Mouse (Mus musculus) megakaryocyte, embryonic 14.5 days (primary cell): ENCODE results near the gene Ube2f. TPM values are rescaled to one million over a fixed set of nuclear protein-coding genes. Genes with fewer than 3 reads are reported as not detected.
A peak's percentile ranks its signal among the peaks of the same experiment; 100 is the strongest.

ENCODE experiments used
- H3K27me3 ChIP-seq: replicated peaks from 2 replicates; pipeline ENCODE3; 2012; ENCODE audit warnings: inconsistent platforms
- H3K36me3 ChIP-seq: replicated peaks from 2 replicates; pipeline ENCODE3; 2012; ENCODE audit warnings: low read length, inconsistent platforms, mixed read lengths
- H3K4me1 ChIP-seq: 2 replicates; pipeline ENCODE4 v1.6.1; 2012; ENCODE audit warnings: inconsistent platforms
- H3K4me3 ChIP-seq: replicated peaks from 2 replicates; pipeline ENCODE3; 2012; ENCODE audit warnings: moderate library complexity, mild to moderate bottlenecking, inconsistent platforms
- H3K9me3 ChIP-seq: 2 replicates; pipeline ENCODE4 v1.6.1; 2012; ENCODE audit warnings: inconsistent platforms
- FLI1 ChIP-seq: IDR thresholded peaks from 2 replicates; pipeline ENCODE4 v1.6.1; 2012; ENCODE audit warnings: low read length, inconsistent platforms, mixed read lengths
- GATA1 ChIP-seq: IDR thresholded peaks from 3 replicates; pipeline ENCODE4 v1.6.1; 2012; ENCODE audit warnings: mixed read lengths, low read length, inconsistent platforms, borderline replicate concordance
- polyA plus RNA-seq: library from polyadenylated mRNA; stranded (reverse); fragments of >175 nt; gene quantifications from 2 replicates; pipeline ENCODE4 v1.2.3, GENCODE M21; 2012; ENCODE audit warnings: low replicate concordance; ENCODE audit not compliant: insufficient read depth

Gene Ube2f
- polyA plus RNA-seq, 1 experiment = 13.4 TPM

DNA sequence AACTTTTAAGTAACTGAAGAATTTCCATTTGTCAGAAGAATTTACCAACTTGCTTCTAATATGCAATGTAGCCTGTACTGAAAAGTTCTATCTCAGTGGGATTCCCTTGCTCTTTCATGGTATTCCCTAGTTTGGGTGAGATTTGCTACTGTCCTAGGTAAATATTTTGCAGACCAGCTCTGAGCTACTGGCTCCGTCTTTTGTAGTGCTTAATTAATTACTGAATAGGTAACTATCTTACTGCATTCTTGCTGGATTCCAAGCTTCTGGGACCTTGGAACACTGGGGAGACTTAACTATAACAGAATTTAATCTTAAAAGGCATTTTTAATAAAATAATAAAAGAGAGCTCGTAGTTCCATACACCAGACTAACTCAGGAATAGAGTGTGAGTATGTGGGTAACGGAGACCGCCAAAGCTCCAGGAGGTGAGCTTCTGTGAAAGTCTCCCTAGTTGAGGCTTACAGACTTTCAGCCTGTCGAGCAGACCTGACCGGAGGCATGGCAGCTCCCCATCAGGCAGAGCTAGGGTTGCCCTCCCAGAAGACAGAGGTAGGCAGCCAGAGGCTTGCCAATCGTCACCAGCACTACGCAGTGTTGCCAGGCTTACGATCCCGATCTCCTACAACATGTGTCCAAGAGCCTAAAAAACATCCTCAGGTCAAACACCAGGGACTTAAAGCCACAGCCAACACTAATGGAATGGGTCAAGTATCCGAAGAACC lies 42.2 kb downstream of the Ube2f start:
- Histone ChIP-seq H3K36me3 (peaks cover 75% of the 10 kb centered on the region), H3K9me3 (0 out of 2 replicates have a peak, but pooled peaks cover 6% of the 10 kb centered on the region), H3K4me3 (no peak overlapping the region), H3K27me3 (no peaks in the 10 kb centered on the region), H3K4me1 (peaks cover 22% of the 10 kb centered on the region)
- TF ChIP-seq FLI1 = no peak
- TF ChIP-seq GATA1 = no peak

DNA sequence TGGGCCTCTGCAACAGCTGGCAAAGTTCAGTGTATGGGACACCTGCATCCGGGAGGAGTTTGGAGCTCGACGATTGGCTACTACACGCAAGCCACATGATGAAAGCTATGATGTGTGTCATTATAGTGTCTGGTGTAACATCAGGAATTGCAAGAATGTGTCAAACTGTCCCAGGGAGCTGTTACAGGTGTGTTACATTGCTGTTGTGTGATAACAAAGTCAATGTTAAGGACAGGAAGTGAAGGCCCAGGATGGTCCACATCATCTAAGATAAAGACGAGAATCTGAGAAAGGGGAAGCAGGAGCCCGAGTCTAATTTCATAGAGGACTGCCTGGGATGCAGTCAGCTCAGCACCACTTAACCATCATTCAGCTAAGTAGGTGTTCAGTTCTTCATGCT lies 45.4 kb downstream of the Ube2f start:
- peaks cover 34% of the 10 kb centered on the region for H3K4me1 ChIP-seq
- no peak overlapping the region for H3K4me3 ChIP-seq
- TF ChIP-seq GATA1 = no peak
- TF ChIP-seq FLI1 = no peak
- no peaks in the 10 kb centered on the region for H3K27me3 ChIP-seq
- H3K9me3 ChIP-seq = 0 out of 2 replicates have a peak, but pooled peaks cover 6% of the 10 kb centered on the region
- peaks cover 52% of the 10 kb centered on the region for H3K36me3 ChIP-seq

DNA sequence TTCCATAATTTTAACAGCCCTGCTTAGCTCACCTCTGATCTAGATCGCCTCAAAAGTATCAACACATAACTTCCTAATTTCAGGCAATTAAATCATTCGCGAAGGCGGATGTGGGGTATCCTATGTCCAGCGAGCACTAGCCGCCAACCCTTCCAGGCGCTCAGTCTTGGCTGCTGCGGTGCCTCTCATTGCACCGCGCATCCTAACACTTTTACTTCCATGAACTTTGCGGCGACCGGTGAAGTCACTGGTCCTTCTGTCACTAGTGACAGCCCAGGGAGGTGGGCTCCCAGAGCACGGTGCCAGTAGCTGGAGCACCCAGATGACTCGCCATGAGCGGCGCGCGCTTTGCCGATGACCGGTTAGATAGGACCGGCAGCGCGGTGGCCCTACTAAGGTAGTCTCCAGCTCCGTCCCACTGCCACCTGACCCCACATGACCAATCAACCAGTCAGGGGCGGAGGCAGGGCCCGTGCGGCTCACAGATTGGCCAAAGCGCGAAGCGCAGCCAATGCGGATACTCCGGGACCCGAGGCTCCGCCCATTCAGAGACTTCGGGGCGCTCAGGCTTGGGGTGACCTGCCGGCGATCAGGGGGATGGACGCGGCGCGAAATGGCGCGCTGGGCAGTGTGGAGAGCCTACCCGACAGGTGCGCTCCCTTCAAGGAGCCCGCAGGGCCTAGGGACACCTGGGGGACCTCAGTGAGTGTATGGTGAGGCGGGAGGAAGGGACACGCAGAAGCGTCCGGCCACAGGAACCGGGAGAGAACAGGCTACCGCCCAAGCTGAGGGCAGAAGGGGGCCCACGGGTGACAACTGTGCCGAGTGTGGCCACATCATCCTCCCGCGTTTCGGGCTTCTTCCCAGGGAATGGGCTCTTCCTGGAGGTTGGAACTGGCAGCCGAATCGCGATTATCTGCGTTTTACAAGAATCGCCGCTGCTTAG lies 48.0 kb downstream of the Ube2f start, which contains the start of gene Scly:
TSS of gene Scly (plus strand) at position 540 of the 946 bp plus-strand sequence.
- Histone ChIP-seq H3K27me3 (no peaks in the 10 kb centered on the region), H3K4me1 (peaks cover 55% of the 10 kb centered on the region), H3K9me3 (0 out of 2 replicates have a peak, but pooled peaks cover 6% of the 10 kb centered on the region), H3K4me3 (peak within 1 kb of the TSS; percentile 94), H3K36me3 (peaks cover 52% of the 10 kb centered on the region)
- no peak for TF ChIP-seq GATA1

DNA sequence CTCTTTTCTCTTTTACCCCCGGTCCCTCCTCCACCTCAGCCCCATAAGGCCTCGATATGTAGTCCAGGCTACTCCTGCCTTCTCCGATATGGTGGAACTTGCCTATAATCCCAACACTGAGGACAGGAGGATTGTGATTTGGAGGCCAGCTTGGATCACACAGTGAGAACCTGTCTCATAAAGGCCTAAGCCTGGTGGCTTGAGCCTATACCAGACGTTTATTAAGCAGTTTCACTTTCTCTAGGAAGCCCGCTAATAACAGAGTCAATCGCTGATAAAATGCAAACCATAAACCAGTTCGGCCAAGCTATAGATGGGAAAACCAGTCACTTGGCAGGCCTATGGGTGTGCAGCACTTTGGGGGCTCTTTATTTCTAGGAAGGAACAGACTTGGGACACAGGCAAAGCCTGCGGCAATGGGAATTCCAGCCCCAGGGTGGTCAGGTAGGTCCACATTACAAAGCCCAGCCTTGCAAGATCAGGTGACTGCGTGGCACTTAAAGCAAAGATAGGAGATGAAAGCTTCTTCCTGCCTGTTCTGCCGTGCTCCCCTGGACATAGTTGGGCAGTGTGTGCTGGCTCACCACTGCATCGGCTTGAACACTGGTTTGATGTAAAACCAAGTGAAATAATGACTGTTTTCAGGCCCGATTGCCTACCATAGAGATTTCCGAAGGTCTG lies 49.1 kb downstream of the Ube2f start:
- no peak for TF ChIP-seq FLI1
- TF ChIP-seq GATA1 = no peak
- H3K4me3 ChIP-seq = peak overlapping the region; percentile 94
- 0 out of 2 replicates have a peak, but pooled peaks cover 6% of the 10 kb centered on the region for H3K9me3 ChIP-seq
- H3K4me1 ChIP-seq = peaks cover 63% of the 10 kb centered on the region
- peaks cover 52% of the 10 kb centered on the region for H3K36me3 ChIP-seq
- H3K27me3 ChIP-seq = no peaks in the 10 kb centered on the region

DNA sequence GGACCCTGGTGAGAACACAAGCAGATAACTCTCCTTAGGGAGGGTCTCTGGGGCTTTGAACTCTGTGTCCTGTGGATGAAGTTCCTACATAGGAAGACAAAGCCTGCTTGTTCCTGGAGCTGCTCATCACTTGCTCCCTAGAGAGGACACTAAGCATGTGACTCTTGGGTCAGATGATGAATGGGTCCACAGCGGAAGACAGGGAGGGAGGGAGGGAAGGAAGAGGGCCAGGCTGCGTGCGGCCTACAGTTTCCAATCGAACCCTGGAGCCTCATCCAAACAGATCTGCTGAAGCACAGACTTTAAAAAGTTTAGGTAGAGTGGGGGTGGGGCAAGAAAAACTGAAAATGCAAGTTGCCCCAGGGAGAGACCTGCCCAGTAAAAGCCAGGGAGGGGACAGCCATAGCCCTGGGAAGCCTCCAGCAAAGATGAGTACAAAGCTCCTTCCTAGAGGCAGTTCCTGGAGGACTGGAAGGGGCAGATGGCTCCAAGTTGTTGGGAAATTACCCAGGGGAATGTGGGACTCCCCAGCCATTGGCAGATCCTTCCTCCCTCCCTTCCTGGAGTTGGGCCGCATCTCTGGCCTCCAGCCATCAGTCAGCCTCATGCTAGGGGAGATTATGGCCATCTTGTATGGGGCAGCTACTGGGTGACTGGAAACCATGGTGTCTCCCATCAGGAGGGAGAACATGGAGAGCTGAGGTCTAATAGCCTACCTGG lies 49.8 kb downstream of the Ube2f start:
- Histone ChIP-seq H3K4me3 (peak overlapping the region; percentile 18), H3K4me1 (peaks cover 63% of the 10 kb centered on the region), H3K27me3 (no peaks in the 10 kb centered on the region), H3K9me3 (0 out of 2 replicates have a peak, but pooled peaks cover 6% of the 10 kb centered on the region), H3K36me3 (peaks cover 52% of the 10 kb centered on the region)
- TF ChIP-seq FLI1 (no peak), GATA1 (no peak)

DNA sequence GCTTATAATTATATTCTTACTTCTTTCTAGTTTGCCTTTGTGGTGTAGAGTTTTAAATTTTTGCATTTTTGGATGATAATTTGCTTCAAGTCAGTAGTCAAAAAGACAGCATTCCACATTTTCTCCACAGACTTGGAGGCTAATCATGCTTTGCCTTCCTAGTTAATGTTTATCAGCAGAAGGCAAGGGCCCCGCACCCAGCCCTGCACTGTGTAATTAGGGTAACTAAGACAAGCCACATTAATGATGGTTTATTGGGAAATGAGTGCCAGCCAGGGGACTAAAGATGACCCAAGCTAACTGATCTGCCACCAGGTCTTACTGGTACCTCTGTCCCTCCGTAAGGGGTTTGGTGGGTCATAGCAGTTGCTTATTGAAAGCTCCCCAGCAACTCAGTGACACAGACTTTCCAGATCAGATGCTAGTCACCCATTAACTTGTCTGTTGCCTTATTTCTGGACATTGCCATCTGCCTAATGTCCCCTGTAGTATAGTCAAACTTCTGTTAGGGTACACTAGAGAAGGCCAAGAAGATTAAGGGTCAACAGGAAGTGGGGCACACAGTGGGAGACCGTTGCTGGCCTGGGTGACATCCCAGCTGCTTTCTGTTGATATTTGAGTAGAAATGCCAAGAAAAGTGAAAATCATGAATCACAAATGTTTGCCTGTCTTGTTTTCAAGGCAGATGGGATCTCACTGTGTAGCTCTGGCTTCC lies 51.3 kb downstream of the Ube2f start:
- H3K27me3 ChIP-seq = no peaks in the 10 kb centered on the region
- no peaks in the 10 kb centered on the region for H3K9me3 ChIP-seq
- TF ChIP-seq GATA1 (no peak), FLI1 (no peak)
- no peak overlapping the region for H3K4me3 ChIP-seq
- H3K4me1 ChIP-seq = peaks cover 63% of the 10 kb centered on the region
- peaks cover 56% of the 10 kb centered on the region for H3K36me3 ChIP-seq

DNA sequence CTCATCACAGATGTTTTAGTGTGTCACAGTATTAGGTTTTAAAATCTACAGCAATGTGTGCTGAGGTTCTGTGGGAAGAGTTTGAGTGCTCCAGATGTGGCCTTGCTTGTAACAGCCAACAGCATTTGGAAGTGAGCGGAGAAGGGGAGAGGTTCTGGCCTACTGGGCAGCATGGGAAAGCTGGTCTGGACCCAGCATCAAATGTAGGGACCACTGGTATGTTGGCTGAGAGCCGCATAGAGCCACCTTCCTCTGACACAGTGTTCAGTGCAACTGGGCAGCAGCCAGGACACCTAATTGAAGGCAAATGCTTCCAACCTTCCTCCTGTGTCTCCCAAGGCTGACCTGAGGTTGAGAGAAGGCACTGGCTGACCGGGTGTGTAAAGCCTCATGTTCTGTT lies 51.9 kb downstream of the Ube2f start:
- Histone ChIP-seq H3K27me3 (no peaks in the 10 kb centered on the region), H3K9me3 (no peaks in the 10 kb centered on the region), H3K4me1 (peaks cover 63% of the 10 kb centered on the region), H3K4me3 (peak overlapping the region; percentile 1), H3K36me3 (peaks cover 61% of the 10 kb centered on the region)
- TF ChIP-seq GATA1 (no peak), FLI1 (no peak)

DNA sequence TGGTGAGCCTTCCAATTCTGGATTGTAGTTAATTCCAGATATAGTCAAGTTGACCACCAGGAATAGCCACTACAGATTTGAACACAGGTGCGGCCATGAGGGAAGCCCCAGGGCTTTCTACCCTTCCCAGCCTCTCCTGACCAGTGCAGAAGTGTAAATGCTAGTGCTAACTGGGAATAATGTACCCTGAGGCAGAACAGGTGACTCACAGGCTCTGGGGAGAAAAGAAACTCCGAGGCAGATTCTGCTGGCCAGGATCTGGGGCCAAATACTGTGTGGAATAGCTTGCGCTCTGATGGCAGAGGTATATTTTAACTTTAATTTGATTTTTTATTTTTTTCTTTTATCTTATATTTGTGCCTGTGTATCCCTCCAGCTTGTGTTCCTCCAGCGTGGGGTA lies 54.5 kb downstream of the Ube2f start:
- H3K9me3 ChIP-seq = no peaks in the 10 kb centered on the region
- H3K36me3 ChIP-seq = peaks cover 83% of the 10 kb centered on the region
- H3K4me3 ChIP-seq = no peak overlapping the region
- H3K4me1 ChIP-seq = peaks cover 48% of the 10 kb centered on the region
- no peaks in the 10 kb centered on the region for H3K27me3 ChIP-seq
- TF ChIP-seq FLI1 = no peak
- no peak for TF ChIP-seq GATA1
